Mouse (Mus musculus) limb, embryonic 15.5 days (tissue): ENCODE measurements around the gene Taf6. TPM values are rescaled to one million over a fixed set of nuclear protein-coding genes. Genes with fewer than 3 reads are reported as not detected.

Experiments
- ATAC-seq: fragments of 200-750 bp; cut with Nextera tagmentation; 2 replicates; pipeline ENCODE4 v1.8.0; 2017; ENCODE audit warnings: low read depth, moderate TSS enrichment; ENCODE audit not compliant: insufficient number of reproducible peaks, low FRiP score, low TSS enrichment
- H3K27ac ChIP-seq: fragments of 300-500 bp; sonication (generic); 2 replicates; pipeline ENCODE4 v1.5.1; 2015; ENCODE audit warnings: moderate library complexity, mild to moderate bottlenecking, inconsistent platforms
- H3K27me3 ChIP-seq: fragments of 300-500 bp; sonication (generic); 2 replicates; pipeline ENCODE4 v1.6.1; 2015; ENCODE audit warnings: inconsistent platforms
- H3K36me3 ChIP-seq: fragments of 300-500 bp; sonication (generic); 2 replicates; pipeline ENCODE4 v1.6.1; 2015; ENCODE audit warnings: inconsistent platforms
- H3K4me1 ChIP-seq: fragments of 300-500 bp; sonication (generic); 2 replicates; pipeline ENCODE4 v1.6.1; 2015; ENCODE audit warnings: inconsistent platforms
- H3K4me2 ChIP-seq: fragments of 300-500 bp; sonication (generic); 2 replicates; pipeline ENCODE4 v1.6.1; 2015; ENCODE audit warnings: mild to moderate bottlenecking, inconsistent platforms
- H3K4me3 ChIP-seq: fragments of 300-500 bp; sonication (generic); 2 replicates; pipeline ENCODE4 v1.5.1; 2015; ENCODE audit warnings: mild to moderate bottlenecking, inconsistent platforms
- H3K9ac ChIP-seq: fragments of 300-500 bp; sonication (generic); 2 replicates; pipeline ENCODE4 v1.6.1; 2015; ENCODE audit warnings: inconsistent platforms
- H3K9me3 ChIP-seq: fragments of 300-500 bp; sonication (generic); 2 replicates; pipeline ENCODE4 v1.6.1; 2016; ENCODE audit warnings: inconsistent platforms
- WGBS: fragments of 180-500 bp; shearing (Covaris S2); methylation state at CpG from one replicate; pipeline ENCODE4 v1.1.7; 2015; 5-methylcytosine and 5-hydroxymethylcytosine counted together
- polyA plus RNA-seq: library from polyadenylated mRNA; unstranded; fragments of >200 nt; fragmentation: Nextera tagmentation; extraction: Ambion mirVana; gene quantifications from 2 replicates; pipeline ENCODE4 v1.2.1, GENCODE M21; 2015

Gene Taf6
- polyA plus RNA-seq, 1 experiment from 2014 or later = 74.8 TPM

DNA sequence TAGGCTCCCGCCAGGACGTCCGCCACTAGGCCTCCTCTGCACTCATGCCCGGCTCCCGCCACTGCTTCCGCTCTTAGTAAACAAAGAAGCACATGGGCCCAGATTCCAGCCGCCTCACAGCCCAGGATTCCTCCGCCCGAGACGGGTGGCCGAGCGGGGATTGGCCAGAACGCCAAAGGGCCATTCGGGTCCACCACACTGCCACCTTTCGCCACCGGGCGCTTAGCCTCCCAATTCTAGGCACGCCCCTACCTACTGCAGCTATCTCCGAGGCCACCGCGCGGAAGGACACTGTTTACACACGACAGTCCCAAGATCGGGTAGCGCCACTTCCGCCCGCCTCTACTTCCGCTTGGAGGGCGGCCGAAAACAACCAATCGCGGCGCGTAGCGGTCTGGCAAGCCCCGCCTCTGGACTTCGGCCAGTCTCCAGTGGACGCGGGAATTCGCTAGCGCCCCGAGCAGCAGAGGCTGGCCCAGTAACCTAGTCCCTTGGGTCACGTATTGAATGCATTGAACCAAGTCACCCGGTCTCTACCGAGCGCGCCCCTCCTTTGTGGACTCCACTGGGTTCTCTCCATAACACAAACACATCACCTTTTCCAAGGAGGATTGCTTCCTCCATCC lies 16.2 kb downstream of the Taf6 start:
- Histone ChIP-seq H3K27ac (peak overlapping the region; percentile 94), H3K36me3 (peaks cover 56% of the 10 kb centered on the region), H3K27me3 (no peaks in the 10 kb centered on the region), H3K4me3 (peak overlapping the region; percentile 83), H3K4me2 (peak overlapping the region; percentile 88), H3K9ac (peak overlapping the region; percentile 71), H3K4me1 (peaks cover 13% of the 10 kb centered on the region), H3K9me3 (no peaks in the 10 kb centered on the region)
- peak; percentile 76 for ATAC-seq
- under 1% methylated on average over 47 of the region's 47 CpGs for WGBS

DNA sequence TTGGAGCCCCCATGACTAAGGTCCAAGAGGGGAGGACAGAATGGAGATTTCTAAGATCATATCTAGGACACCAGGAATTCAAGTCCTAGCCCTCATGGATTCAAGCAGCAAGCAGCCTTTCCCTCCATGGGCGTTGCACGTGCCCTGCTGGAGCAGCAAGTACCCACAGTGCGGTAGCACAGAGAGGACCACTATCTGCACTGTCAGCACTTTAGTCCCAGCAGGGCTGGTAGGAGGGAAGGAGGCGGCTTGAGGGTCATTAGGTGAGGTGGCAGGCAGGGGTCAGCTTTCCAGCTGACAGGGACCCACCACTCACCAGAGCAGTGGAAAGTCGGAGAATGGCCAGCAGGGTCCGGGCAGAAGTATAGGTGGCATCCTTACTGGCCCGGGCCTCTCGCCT lies 21.7 kb downstream of the Taf6 start:
- no peak overlapping the region for H3K4me3 ChIP-seq
- H3K27me3 ChIP-seq = no peaks in the 10 kb centered on the region
- H3K9ac ChIP-seq = no peak overlapping the region
- H3K9me3 ChIP-seq = no peaks in the 10 kb centered on the region
- ATAC-seq = no peak
- H3K4me2 ChIP-seq = no peak overlapping the region
- H3K36me3 ChIP-seq = peaks cover 78% of the 10 kb centered on the region
- 0 out of 2 replicates have a peak overlapping the region, but pooled peaks have one; percentile 7 for H3K27ac ChIP-seq
- 67% methylated on average over 8 of the region's 8 CpGs for WGBS
- H3K4me1 ChIP-seq = peaks cover 22% of the 10 kb centered on the region

DNA sequence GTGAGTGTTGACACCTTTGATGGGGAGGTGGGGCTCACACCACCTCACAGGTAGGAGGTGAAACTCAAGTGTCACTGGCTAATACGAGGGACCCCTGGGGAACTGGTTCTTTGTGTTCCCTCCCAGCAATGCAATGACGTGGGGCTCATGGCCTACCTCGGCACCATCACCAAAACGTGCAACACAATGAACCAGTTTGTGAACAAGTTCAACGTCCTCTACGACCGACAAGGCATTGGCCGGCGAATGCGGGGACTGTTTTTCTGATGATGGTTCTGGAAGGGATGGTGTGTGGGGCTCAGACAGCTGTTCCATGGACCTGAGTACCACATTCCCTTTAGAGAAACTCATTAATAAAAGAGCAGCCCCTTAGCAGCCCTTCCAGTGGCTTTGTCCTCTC lies 23.6 kb downstream of the Taf6 start:
- Histone ChIP-seq H3K4me2 (no peak overlapping the region), H3K27me3 (no peaks in the 10 kb centered on the region), H3K9ac (no peak overlapping the region), H3K4me3 (no peak overlapping the region), H3K9me3 (no peaks in the 10 kb centered on the region), H3K36me3 (peaks cover 65% of the 10 kb centered on the region), H3K4me1 (peaks cover 16% of the 10 kb centered on the region; the same call in 1 of the 2 replicates), H3K27ac (no peak overlapping the region)
- 66% methylated on average over 10 of the region's 10 CpGs for WGBS
- no peak for ATAC-seq

DNA sequence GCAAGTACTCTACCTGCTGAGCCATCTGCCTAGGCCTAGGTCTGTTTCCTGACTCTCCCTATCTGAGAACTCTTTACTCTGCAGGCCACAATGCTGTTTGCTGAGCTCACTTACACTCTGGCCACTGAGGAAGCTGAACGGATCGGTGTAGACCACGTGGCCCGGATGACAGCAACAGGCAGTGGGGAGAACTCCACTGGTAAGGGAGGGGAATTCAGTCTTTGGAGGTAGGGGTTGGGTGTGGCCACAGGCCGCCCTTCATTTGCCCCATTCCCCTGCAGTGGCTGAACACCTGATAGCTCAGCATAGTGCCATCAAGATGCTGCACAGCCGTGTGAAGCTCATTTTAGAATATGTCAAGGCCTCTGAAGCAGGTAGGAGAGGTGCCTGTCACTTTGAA lies 24.2 kb downstream of the Taf6 start:
- Histone ChIP-seq H3K9me3 (no peaks in the 10 kb centered on the region), H3K27ac (no peak overlapping the region), H3K4me2 (no peak overlapping the region), H3K4me3 (no peak overlapping the region), H3K36me3 (peaks cover 60% of the 10 kb centered on the region), H3K9ac (no peak overlapping the region), H3K4me1 (peaks cover 16% of the 10 kb centered on the region; the same call in 1 of the 2 replicates), H3K27me3 (no peaks in the 10 kb centered on the region)
- WGBS = 66% methylated on average over 6 of the region's 6 CpGs
- ATAC-seq = no peak

DNA sequence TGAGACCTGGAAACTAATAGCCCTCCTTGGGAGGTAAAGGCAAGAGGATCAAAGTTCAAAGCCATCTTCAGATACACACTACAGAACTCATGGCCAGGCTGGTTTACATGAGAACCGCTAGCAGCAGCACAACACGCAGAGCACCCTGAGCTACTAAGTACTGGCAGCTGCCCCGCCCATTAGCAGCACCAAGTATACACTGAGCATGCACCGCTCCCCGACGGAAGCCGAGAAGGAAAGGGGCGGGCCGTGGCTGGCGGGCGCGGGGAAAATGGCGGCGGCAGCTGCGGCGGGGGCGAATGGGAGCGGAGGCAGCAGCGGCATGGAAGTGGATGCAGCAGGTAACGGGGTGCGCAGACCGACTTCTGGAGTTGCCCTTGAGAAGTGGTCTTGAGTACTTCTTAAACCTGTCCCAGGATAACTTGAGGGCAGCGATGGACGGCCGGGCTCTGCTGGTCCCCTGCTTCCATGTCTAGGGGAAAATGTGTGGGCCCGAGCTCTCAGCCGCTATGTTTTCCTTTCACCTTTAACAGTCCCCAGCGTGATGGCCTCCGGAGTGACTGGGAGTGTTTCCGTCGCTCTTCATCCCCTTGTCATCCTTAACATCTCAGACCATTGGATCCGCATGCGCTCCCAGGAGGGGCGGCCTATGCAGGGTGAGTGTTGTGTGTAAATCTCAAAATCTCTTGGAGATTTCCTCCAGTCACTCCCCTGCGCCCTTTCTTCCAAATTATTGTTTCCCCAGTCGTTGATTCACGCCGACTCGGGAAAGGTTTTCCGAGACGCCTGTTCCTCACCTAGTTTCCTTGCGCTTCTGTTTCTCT lies 26.2 kb downstream of the Taf6 start, which contains the start of gene Cops6:
Gene Cops6 (plus strand): TSS at position 230 of the 824 bp plus-strand sequence.
- H3K4me3 ChIP-seq = peak within 1 kb of the TSS; percentile 77
- ATAC-seq = peak; percentile 94
- H3K36me3 ChIP-seq = peaks cover 40% of the 10 kb centered on the region
- H3K4me2 ChIP-seq = peak within 1 kb of the TSS; percentile 72
- H3K9ac ChIP-seq = peak within 1 kb of the TSS; percentile 82
- H3K9me3 ChIP-seq = no peaks in the 10 kb centered on the region
- H3K27ac ChIP-seq = peak within 1 kb of the TSS; percentile 81
- under 1% methylated on average over 42 of the region's 42 CpGs for WGBS
- H3K4me1 ChIP-seq = peaks cover 16% of the 10 kb centered on the region; the same call in 1 of the 2 replicates
- H3K27me3 ChIP-seq = no peaks in the 10 kb centered on the region

DNA sequence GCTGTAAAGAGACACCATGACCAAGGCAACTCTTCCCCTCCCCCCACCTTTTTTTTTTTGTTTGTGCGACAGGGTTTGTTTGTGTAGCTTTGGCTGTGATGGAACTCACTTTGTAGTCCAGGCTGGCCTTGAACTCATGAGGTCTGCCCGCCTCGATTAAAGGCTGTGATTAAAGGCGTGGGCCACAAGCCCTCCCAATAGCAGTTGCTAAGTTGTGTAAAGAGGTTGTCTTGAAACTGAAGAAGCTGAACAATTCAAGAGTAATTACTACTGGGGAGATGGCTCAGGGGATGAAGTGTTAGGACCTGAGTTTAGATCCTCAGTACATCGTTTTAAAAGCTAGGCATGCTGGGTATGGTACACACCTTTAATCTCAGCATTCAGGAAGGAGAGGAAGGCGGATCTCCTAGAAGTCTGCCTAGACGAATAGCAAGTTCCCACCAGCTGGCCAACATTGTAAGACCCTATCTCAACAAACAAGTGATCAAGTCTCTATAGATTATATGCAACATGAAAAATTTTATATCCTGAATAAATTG lies 27.0 kb downstream of the Taf6 start:
- 70% methylated on average over 7 of the region's 7 CpGs for WGBS
- H3K27me3 ChIP-seq = no peaks in the 10 kb centered on the region
- peak overlapping the region; percentile 72 for H3K4me2 ChIP-seq
- H3K9ac ChIP-seq = no peak overlapping the region
- no peak for ATAC-seq
- peaks cover 32% of the 10 kb centered on the region for H3K36me3 ChIP-seq
- H3K4me1 ChIP-seq = peaks cover 14% of the 10 kb centered on the region; the same call in 1 of the 2 replicates
- no peaks in the 10 kb centered on the region for H3K9me3 ChIP-seq
- H3K4me3 ChIP-seq = peak overlapping the region; percentile 77
- peak overlapping the region; percentile 81; the same call in 1 of the 2 replicates for H3K27ac ChIP-seq

DNA sequence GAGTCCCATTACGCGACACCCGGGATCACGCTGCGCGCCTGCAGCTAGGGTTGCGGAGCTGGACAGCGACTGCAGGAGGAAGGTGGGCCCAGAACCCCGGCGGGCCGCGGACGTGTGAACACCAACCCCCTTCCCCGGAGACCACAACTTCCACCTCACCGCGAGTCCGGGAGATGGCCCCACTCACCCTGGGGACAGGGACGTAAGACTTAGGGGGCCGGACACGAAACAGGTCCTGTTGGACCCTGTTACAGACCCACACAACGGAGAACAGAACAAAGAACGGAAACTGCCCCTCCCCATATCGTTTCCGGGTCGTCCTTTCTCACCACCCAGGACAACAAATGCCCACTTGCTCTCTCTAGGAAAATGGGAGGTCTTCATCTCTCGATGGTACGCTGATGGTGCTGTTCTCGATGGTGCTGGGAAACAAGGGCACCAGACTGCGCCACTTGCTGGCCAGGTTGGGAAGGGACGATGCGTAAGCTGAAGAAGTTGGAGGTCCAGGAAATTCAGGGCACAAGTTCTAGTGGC lies 31.7 kb downstream of the Taf6 start, which contains the start of gene Zfp113:
Gene Zfp113 (minus strand): TSS at position 302 of the 534 bp plus-strand sequence.
- no peaks in the 10 kb centered on the region for H3K27me3 ChIP-seq
- WGBS = under 1% methylated on average over 31 of the region's 31 CpGs
- peaks cover 5% of the 10 kb centered on the region; the same call in 1 of the 2 replicates for H3K4me1 ChIP-seq
- H3K27ac ChIP-seq = peak within 1 kb of the TSS; percentile 89
- peak; percentile 95 for ATAC-seq
- no peaks in the 10 kb centered on the region for H3K9me3 ChIP-seq
- peak within 1 kb of the TSS; percentile 77 for H3K9ac ChIP-seq
- peak within 1 kb of the TSS; percentile 61 for H3K4me2 ChIP-seq
- H3K36me3 ChIP-seq = peaks cover 27% of the 10 kb centered on the region
- peak within 1 kb of the TSS; percentile 79 for H3K4me3 ChIP-seq

DNA sequence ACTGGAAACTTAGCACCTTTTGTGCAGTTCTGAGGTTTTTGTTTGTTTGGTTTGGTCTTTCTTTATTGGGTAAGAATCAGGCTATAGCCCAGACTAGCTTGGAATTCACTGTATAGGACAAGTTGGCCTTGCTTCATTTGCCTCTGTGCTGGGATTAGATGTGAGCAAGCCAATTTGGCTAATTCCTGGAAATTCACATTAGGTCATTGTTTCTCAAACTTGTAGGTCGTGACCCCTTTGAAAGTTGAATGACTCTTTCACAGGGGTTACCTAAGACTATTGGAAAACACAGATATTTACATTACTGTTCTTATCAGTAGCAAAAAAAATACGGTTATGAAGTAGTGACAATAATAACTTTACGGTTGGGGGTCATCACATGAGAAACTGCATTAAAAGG lies 32.9 kb downstream of the Taf6 start:
- no peaks in the 10 kb centered on the region for H3K27me3 ChIP-seq
- no peaks in the 10 kb centered on the region for H3K9me3 ChIP-seq
- 80% methylated on average over 3 of the region's 3 CpGs for WGBS
- H3K27ac ChIP-seq = no peak overlapping the region
- peak overlapping the region; percentile 79 for H3K4me3 ChIP-seq
- H3K4me2 ChIP-seq = peak overlapping the region; percentile 61
- H3K36me3 ChIP-seq = peaks cover 32% of the 10 kb centered on the region
- H3K4me1 ChIP-seq = peaks cover 4% of the 10 kb centered on the region; the same call in 1 of the 2 replicates
- ATAC-seq = no peak
- H3K9ac ChIP-seq = no peak overlapping the region

DNA sequence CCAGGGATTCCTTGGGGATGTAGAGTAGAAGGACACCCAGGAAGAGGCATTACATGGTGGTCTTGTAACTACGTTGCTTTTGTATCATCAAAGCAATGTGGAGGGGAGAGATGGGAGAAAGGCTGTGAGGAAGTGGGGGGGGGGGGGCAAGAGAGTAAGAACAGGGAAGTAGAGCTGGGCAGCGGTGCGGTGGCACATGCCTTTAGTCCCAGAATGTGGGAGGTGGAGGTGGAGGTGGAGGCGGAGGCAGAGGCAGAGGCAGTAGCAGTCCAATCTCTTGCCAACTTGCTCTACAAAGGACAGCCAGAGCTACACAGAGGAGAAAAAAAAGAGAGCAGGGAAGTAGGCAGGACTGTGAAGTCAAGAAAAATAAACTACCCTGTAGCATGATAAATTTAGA lies 48.7 kb downstream of the Taf6 start:
- peaks cover 29% of the 10 kb centered on the region for H3K36me3 ChIP-seq
- 77% methylated on average over 4 of the region's 4 CpGs for WGBS
- H3K27ac ChIP-seq = no peak overlapping the region
- no peak overlapping the region for H3K9ac ChIP-seq
- H3K27me3 ChIP-seq = no peaks in the 10 kb centered on the region
- no peak overlapping the region for H3K4me3 ChIP-seq
- H3K4me2 ChIP-seq = no peak overlapping the region
- H3K4me1 ChIP-seq = no peaks in the 10 kb centered on the region
- no peaks in the 10 kb centered on the region for H3K9me3 ChIP-seq
- no peak for ATAC-seq

DNA sequence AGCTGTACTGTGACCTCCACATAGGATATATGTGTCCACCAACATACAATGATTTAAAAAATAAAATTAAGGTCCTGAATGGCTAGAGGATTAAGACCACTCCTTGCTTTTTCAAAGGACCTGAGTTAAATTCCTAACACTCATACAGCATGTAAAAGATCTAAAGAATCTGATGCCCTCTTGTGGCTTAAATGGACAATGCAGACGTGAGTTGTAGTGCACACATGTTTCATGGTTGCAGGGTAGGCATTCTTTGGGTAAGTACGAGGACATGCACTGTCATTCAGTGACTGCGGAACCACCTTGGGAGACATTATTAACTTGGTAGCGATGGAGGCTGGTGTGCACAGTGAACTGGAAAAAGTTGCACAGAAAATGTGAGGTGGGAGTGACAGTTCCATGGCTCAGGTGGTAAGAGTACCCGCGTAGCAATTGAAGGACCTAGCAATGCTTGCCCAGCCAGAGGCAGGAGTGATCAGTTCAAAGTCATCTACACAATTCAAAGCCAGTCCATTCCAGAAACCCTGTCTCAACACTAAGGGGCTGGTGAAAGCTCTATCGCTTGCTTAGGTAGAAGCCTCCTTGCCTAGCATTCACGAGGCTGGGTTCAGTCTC lies 49.2 kb downstream of the Taf6 start:
- Histone ChIP-seq H3K4me1 (no peaks in the 10 kb centered on the region), H3K9me3 (no peaks in the 10 kb centered on the region), H3K27ac (no peak overlapping the region), H3K4me3 (no peak overlapping the region), H3K9ac (no peak overlapping the region), H3K36me3 (peaks cover 29% of the 10 kb centered on the region), H3K4me2 (no peak overlapping the region), H3K27me3 (no peaks in the 10 kb centered on the region)
- WGBS = 57% methylated on average over 8 of the region's 8 CpGs
- peak; percentile 69; the same call in 1 of the 2 replicates for ATAC-seq

DNA sequence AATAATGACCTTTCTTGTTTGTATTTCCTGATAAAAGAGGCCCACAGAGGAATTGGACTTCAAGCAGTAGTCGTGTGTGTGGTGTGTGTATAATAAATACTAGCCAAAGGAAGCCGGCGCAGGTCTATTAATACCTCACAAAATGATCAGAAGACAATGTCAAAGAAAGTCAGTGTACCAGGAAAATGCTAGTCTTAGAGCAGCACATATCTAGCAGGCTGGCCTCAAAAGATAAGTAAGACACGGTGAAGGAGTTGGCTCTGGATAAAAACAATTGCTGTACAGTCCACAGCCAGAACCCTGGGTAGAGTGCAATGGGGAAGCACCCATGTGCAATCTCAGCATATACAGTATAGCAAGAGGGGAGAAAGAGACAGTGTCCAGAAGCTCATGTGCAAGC lies 50.0 kb downstream of the Taf6 start:
- H3K27me3 ChIP-seq = no peaks in the 10 kb centered on the region
- no peak overlapping the region for H3K4me2 ChIP-seq
- no peak overlapping the region for H3K9ac ChIP-seq
- WGBS = 77% methylated on average over 4 of the region's 4 CpGs
- peaks cover 37% of the 10 kb centered on the region for H3K36me3 ChIP-seq
- no peak overlapping the region for H3K4me3 ChIP-seq
- no peaks in the 10 kb centered on the region for H3K9me3 ChIP-seq
- H3K4me1 ChIP-seq = no peaks in the 10 kb centered on the region
- H3K27ac ChIP-seq = no peak overlapping the region
- ATAC-seq = no peak; the same call in 1 of the 2 replicates
